In the genomic region with DNA sequence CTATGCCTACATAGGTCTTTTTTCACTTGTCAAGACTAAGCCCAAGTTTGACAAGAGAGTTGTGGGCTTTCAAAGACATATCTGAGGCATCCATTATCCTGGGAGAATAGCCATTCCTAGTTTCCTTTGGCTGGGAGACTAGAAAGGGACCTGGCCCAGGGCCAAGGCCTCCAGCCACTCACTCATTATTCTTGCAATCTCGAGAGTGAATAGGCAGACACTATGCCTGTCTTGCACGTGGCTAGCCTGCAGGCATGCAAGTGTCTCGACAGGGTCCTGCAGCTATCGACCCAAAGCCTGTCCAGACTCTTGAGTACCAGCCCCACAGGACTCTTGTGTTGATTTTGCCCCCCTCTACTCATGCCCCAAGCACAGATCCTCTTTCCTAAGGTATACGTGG, we compare ENCODE assay signal across 7 mouse cellular contexts.
A peak's percentile ranks its signal among the peaks of the same experiment; 100 is the strongest.
DNase-seq lines count a peak whose midpoint lies in the region; ATAC-seq and TF ChIP-seq lines count a peak whose summit lies in the region.

No protein-coding gene starts in this region.

- no peaks in the 10 kb centered on the region for H3K27me3 ChIP-seq in lung, embryonic 14.5 days (ENCODE audit: insufficient read depth, low read length)
- H3K27me3 ChIP-seq in embryonic facial prominence, embryonic 12.5 days: no peaks in the 10 kb centered on the region

- no peak overlapping the region for H3K4me3 ChIP-seq in lung, embryonic 14.5 days (ENCODE audit: low read depth, low read length)
- H3K4me3 ChIP-seq in lung, adult 2 months (replicated peaks; ENCODE audit: extremely low read depth, low read depth, low read length): no peak overlapping the region
- H3K4me3 ChIP-seq in embryonic facial prominence, embryonic 12.5 days: no peak overlapping the region

- TF ChIP-seq CTCF in lung, embryonic 14.5 days (IDR thresholded peaks at IDR 0.05; ENCODE audit: low read depth): no peak
- TF ChIP-seq CTCF in lung, adult 2 months (IDR thresholded peaks at IDR 0.05; ENCODE audit: insufficient read depth, low read length): no peak

- 23% methylated on average over 5 of the region's 5 CpGs for WGBS in lung, embryonic 14.5 days
- WGBS in lung, adult 2 months: 33% methylated on average over 5 of the region's 5 CpGs
- 36% methylated on average over 5 of the region's 5 CpGs for WGBS in embryonic facial prominence, embryonic 12.5 days

- peak; percentile 82 for DNase-seq in lung, embryonic 14.5 days
- DNase-seq in lung, adult 2 months: no peak
- peak; percentile 68 for DNase-seq in heart, postnatal 4 days
- DNase-seq in lung, postnatal 4 days: peak; percentile 47 to 76
- DNase-seq in spleen, adult 18-20 months: no peak
- DNase-seq in c-Kit-positive CD71-positive TER-119-positive erythroid progenitor cells, embryonic 14.5 days (ENCODE audit: low spot score): no peak

- no peak overlapping the region for H3K4me2 ChIP-seq in lung, embryonic 14.5 days
- H3K4me2 ChIP-seq in embryonic facial prominence, embryonic 12.5 days (replicated peaks): no peak overlapping the region

- peak; percentile 35 for ATAC-seq in lung, embryonic 14.5 days (ENCODE audit: insufficient read depth)
- ATAC-seq in embryonic facial prominence, embryonic 12.5 days (ENCODE audit: insufficient number of reproducible peaks, insufficient read depth, low FRiP score, low TSS enrichment): no peak

- no peak overlapping the region for H3K9ac ChIP-seq in lung, embryonic 14.5 days
- no peak overlapping the region for H3K9ac ChIP-seq in embryonic facial prominence, embryonic 12.5 days

- peak overlapping the region; percentile 51; the same call in 1 of the 2 replicates for H3K27ac ChIP-seq in lung, embryonic 14.5 days (ENCODE audit: low read depth)
- H3K27ac ChIP-seq in embryonic facial prominence, embryonic 12.5 days: peak overlapping the region; percentile 23; the same call in 1 of the 2 replicates

- TF ChIP-seq POLR2A in lung, adult 2 months (IDR thresholded peaks at IDR 0.05; ENCODE audit: borderline replicate concordance, extremely low read depth, low read depth, low read length): no peak

- peaks cover 38% of the 10 kb centered on the region for H3K4me1 ChIP-seq in lung, embryonic 14.5 days (ENCODE audit: insufficient read depth)
- peaks cover 2% of the 10 kb centered on the region; the same call in 1 of the 2 replicates for H3K4me1 ChIP-seq in lung, adult 2 months (ENCODE audit: control insufficient read depth, insufficient read depth, low read length)
- peaks cover 32% of the 10 kb centered on the region; the same call in 1 of the 2 replicates for H3K4me1 ChIP-seq in embryonic facial prominence, embryonic 12.5 days

- H3K9me3 ChIP-seq in lung, embryonic 14.5 days (ENCODE audit: low read depth, low read length): no peaks in the 10 kb centered on the region
- H3K9me3 ChIP-seq in embryonic facial prominence, embryonic 12.5 days: no peaks in the 10 kb centered on the region

- peaks cover 57% of the 10 kb centered on the region for H3K36me3 ChIP-seq in lung, embryonic 14.5 days (ENCODE audit: insufficient read depth)
- H3K36me3 ChIP-seq in embryonic facial prominence, embryonic 12.5 days: peaks cover 78% of the 10 kb centered on the region

Comparison
In these comparisons a context has a peak if more than half of its experiments do, and no peak if none do; other contexts are left out.
1. DNase-seq: peak in lung, embryonic 14.5 days (single experiment), heart, postnatal 4 days (single experiment) and lung, postnatal 4 days (2 of 2); none in lung, adult 2 months (single experiment), spleen, adult 18-20 months (0 of 2) and c-Kit-positive CD71-positive TER-119-positive erythroid progenitor cells, embryonic 14.5 days (single experiment).